Mouse (Mus musculus): ENCODE measurements around the gene Gpr37l1. TPM values are rescaled to one million over a fixed set of nuclear protein-coding genes. Genes with fewer than 3 reads are reported as not detected.

The Gpr37l1 gene
- polyA plus RNA-seq, 1 experiment: 0.75 TPM

DNA sequence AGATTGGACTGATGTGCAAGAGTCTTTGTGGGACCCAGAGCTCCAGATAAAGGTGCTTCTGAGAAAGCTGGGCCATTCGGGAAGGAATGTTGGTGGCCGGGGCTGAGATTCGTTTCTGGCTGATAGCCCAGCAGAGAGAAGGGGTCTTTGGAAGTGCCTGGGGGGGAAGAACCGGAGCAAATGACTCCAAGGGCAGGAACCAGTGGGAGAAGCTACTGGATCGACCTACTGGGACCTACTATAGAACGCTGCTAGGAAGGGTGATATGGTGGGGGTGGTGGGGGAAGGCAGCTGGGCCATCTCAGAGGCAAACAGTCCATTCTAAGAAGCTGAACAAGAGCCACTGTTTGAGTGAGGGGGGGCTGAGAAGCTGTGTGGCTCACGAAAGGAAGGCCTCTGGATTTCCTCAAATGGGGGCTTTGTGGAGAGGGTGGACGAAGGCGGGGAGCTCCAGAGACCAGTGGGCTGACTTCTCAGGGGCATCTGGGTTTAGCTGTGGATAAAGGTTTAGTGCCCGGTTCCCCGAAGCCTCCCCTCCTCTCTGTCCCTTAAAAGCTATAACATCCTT, 7.8 kb downstream of the Gpr37l1 start:
- Histone ChIP-seq H3K27ac (ENCODE audit: insufficient read depth, low read depth, low read length) (no peak overlapping the region), H3K27me3 (replicated peaks; ENCODE audit: control insufficient read depth, insufficient read depth, low read length) (no peaks in the 10 kb centered on the region), H3K4me3 (ENCODE audit: insufficient read depth, low read depth, low read length) (no peak overlapping the region), H3K36me3 (ENCODE audit: control insufficient read depth, insufficient read depth, low read length) (0 out of 2 replicates have a peak, but pooled peaks cover 2% of the 10 kb centered on the region), H3K4me1 (ENCODE audit: control insufficient read depth, insufficient read depth, low read length) (peaks cover under 1% of the 10 kb centered on the region; the same call in 1 of the 2 replicates)
- no peak for TF ChIP-seq CTCF (conservative IDR thresholded peaks at IDR 0.05; ENCODE audit: insufficient read depth, insufficient read length, low read depth, low read length)
- TF ChIP-seq POLR2A (IDR thresholded peaks at IDR 0.05; ENCODE audit: low read depth, low read length): no peak
- no peak for DNase-seq
- WGBS: 78% methylated on average over 11 of the region's 11 CpGs

DNA sequence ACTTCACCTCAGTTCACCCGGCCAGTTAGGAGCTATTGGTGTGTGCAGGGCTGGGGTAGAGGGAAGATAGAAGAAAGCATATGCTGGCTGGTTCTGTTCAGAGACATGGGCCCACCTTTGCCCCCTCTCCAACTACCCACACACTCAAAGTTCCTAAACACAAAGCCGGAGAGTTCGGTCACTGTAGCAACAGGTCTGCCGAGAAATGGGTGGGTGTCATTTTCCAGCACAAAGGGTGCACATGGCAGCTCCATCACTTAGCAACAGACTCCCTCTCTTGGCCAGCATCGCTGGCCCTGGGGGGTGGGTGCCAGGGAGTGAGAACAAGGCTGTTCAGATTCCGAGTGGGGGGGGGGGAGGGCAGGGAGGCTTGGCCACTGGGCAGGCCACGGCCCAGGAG, 8.4 kb downstream of the Gpr37l1 start:
- Histone ChIP-seq H3K27ac (ENCODE audit: insufficient read depth, low read depth, low read length) (no peak overlapping the region), H3K4me1 (ENCODE audit: control insufficient read depth, insufficient read depth, low read length) (peaks cover 3% of the 10 kb centered on the region; the same call in 1 of the 2 replicates), H3K27me3 (replicated peaks; ENCODE audit: control insufficient read depth, insufficient read depth, low read length) (no peaks in the 10 kb centered on the region), H3K4me3 (ENCODE audit: insufficient read depth, low read depth, low read length) (no peak overlapping the region), H3K36me3 (ENCODE audit: control insufficient read depth, insufficient read depth, low read length) (0 out of 2 replicates have a peak, but pooled peaks cover 2% of the 10 kb centered on the region)
- DNase-seq: no peak
- no peak for TF ChIP-seq CTCF (conservative IDR thresholded peaks at IDR 0.05; ENCODE audit: insufficient read depth, insufficient read length, low read depth, low read length)
- TF ChIP-seq POLR2A (IDR thresholded peaks at IDR 0.05; ENCODE audit: low read depth, low read length): no peak
- 39% methylated on average over 7 of the region's 7 CpGs for WGBS

DNA sequence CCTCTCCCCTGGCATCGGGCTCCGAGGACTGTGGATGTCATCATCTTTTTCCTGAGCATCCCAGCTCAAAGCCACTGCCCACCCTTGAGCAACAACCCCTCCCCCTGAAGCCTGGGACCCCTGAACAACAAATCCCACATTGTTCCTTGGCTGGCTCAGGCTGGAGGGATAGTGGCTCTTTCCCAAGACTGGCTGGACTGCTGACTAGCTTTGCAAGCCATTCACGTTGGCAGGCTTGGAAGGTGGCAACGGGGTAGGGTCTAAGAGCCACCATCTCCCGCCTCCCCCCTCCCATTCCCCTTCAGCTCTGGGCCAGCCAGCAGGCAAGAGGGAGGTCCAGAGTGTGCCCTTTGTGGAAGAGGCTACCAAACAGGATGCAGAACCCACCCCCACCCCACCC, 8.8 kb downstream of the Gpr37l1 start:
- WGBS: 67% methylated on average over 5 of the region's 5 CpGs
- peaks cover 3% of the 10 kb centered on the region; the same call in 1 of the 2 replicates for H3K4me1 ChIP-seq (ENCODE audit: control insufficient read depth, insufficient read depth, low read length)
- no peak for TF ChIP-seq CTCF (conservative IDR thresholded peaks at IDR 0.05; ENCODE audit: insufficient read depth, insufficient read length, low read depth, low read length)
- no peak for TF ChIP-seq POLR2A (IDR thresholded peaks at IDR 0.05; ENCODE audit: low read depth, low read length)

DNA sequence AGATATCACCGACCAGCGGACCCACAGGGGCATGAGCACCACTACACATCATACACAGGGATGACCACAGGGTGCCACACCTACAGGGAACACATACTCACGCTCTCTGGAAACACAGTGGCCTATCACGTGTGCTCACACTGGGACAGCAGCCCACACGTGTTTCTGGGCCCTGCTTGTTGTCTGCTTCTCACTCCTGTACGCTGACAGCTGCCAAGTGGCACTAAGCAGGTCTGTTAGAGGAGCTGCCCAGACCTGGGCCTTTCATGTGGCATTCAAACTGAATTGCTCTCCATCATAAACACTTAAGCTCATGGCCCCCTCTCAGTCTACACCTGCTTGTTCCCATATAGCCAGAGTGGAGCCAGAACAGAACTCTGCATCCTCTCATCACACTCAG, 11.2 kb downstream of the Gpr37l1 start:
- TF ChIP-seq POLR2A (IDR thresholded peaks at IDR 0.05; ENCODE audit: low read depth, low read length): no peak
- no peak for TF ChIP-seq CTCF (conservative IDR thresholded peaks at IDR 0.05; ENCODE audit: insufficient read depth, insufficient read length, low read depth, low read length)
- Histone ChIP-seq H3K4me1 (ENCODE audit: control insufficient read depth, insufficient read depth, low read length) (peaks cover 5% of the 10 kb centered on the region), H3K36me3 (ENCODE audit: control insufficient read depth, insufficient read depth, low read length) (0 out of 2 replicates have a peak, but pooled peaks cover 2% of the 10 kb centered on the region), H3K27me3 (replicated peaks; ENCODE audit: control insufficient read depth, insufficient read depth, low read length) (no peaks in the 10 kb centered on the region), H3K4me3 (ENCODE audit: insufficient read depth, low read depth, low read length) (no peak overlapping the region), H3K27ac (ENCODE audit: insufficient read depth, low read depth, low read length) (no peak overlapping the region)
- 90% methylated on average over 6 of the region's 6 CpGs for WGBS
- no peak for DNase-seq

More for the DNA sequence above, 8.8 kb downstream of the Gpr37l1 start:
- Histone ChIP-seq H3K36me3 (ENCODE audit: control insufficient read depth, insufficient read depth, low read length) (0 out of 2 replicates have a peak, but pooled peaks cover 2% of the 10 kb centered on the region), H3K27ac (ENCODE audit: insufficient read depth, low read depth, low read length) (no peak overlapping the region), H3K27me3 (replicated peaks; ENCODE audit: control insufficient read depth, insufficient read depth, low read length) (no peaks in the 10 kb centered on the region), H3K4me3 (ENCODE audit: insufficient read depth, low read depth, low read length) (no peak overlapping the region)
- no peak for DNase-seq

DNA sequence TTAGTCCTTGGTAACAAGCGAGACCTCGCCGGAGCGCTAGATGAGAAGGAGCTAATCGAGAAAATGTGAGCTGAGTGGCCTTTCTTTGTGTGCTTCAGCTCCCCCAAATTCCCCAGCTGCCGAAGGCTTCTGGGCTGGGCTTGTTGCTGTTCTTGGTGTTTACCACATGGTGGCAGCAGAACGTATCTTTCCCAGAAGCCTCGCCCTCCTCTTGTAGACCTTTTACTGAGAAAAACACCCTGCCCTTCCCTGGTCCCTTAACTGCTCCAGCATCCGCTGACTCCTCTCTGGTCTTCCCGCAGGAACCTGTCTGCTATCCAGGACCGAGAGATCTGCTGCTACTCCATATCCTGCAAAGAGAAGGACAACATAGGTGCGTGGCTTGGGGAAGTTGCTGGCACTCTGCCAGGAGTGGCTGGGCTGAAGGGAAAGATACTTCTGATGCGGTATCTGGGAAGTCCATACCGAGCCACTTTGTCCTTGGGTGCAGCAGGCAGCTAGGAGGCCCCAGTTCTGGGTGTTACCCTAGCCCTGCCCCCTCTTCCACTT, 13.0 kb downstream of the Gpr37l1 start:
- WGBS: 4% methylated on average over 14 of the region's 14 CpGs
- Histone ChIP-seq H3K27me3 (replicated peaks; ENCODE audit: control insufficient read depth, insufficient read depth, low read length) (no peaks in the 10 kb centered on the region), H3K4me3 (ENCODE audit: insufficient read depth, low read depth, low read length) (no peak overlapping the region), H3K36me3 (ENCODE audit: control insufficient read depth, insufficient read depth, low read length) (0 out of 2 replicates have a peak, but pooled peaks cover 2% of the 10 kb centered on the region), H3K4me1 (ENCODE audit: control insufficient read depth, insufficient read depth, low read length) (peaks cover 14% of the 10 kb centered on the region), H3K27ac (ENCODE audit: insufficient read depth, low read depth, low read length) (no peak overlapping the region)
- peak; percentile 87 for DNase-seq
- TF ChIP-seq CTCF (conservative IDR thresholded peaks at IDR 0.05; ENCODE audit: insufficient read depth, insufficient read length, low read depth, low read length) (peak; percentile 84), POLR2A (IDR thresholded peaks at IDR 0.05; ENCODE audit: low read depth, low read length) (no peak)

DNA sequence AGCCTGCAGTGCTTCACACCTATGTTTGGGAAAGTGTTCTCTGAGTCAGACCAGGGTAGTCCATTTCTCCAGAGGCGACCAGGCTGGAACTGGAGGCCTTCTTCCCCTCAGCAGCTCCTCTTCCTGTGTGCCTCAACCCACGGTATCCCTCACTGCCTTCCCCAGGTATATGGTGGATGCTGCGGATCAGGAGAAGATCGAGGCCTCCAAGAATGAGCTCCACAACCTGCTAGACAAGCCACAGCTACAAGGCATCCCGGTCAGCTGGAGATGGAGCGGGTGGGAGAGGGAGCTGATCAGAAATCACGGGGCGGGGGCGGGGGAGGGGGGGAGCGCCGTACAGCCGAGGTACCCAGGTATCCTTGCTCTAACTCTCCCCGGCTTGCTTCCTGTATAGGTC, 13.5 kb downstream of the Gpr37l1 start:
- 0 out of 2 replicates have a peak, but pooled peaks cover 2% of the 10 kb centered on the region for H3K36me3 ChIP-seq (ENCODE audit: control insufficient read depth, insufficient read depth, low read length)
- no peak for TF ChIP-seq CTCF (conservative IDR thresholded peaks at IDR 0.05; ENCODE audit: insufficient read depth, insufficient read length, low read depth, low read length)
- TF ChIP-seq POLR2A (IDR thresholded peaks at IDR 0.05; ENCODE audit: low read depth, low read length): no peak
- no peaks in the 10 kb centered on the region for H3K27me3 ChIP-seq (replicated peaks; ENCODE audit: control insufficient read depth, insufficient read depth, low read length)
- peaks cover 14% of the 10 kb centered on the region for H3K4me1 ChIP-seq (ENCODE audit: control insufficient read depth, insufficient read depth, low read length)
- WGBS: 35% methylated on average over 13 of the region's 13 CpGs
- no peak for DNase-seq
- H3K27ac ChIP-seq (ENCODE audit: insufficient read depth, low read depth, low read length): no peak overlapping the region
- no peak overlapping the region for H3K4me3 ChIP-seq (ENCODE audit: insufficient read depth, low read depth, low read length)

DNA sequence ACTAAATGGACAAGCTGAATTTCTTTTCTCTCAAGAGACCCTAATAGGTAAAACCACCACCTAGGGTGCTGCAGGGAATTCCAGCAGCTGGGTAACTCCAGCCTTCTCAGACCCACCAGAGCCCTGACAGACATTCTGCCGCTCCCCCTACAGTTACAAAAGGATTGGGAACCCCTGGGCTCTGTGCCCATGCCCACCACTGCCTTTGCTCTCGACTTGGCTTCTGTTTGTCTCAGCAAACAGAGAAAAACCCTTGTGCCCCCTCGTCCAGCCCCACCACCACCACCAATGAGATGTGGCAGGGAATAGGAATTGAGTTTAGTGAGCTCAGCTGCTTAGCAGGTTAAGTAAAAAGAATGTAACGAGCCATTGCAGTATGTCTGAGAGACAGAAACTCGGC, 18.5 kb downstream of the Gpr37l1 start:
- H3K4me3 ChIP-seq (ENCODE audit: insufficient read depth, low read depth, low read length): no peak overlapping the region
- H3K27ac ChIP-seq (ENCODE audit: insufficient read depth, low read depth, low read length): no peak overlapping the region
- 65% methylated on average over 5 of the region's 5 CpGs for WGBS

More for the DNA sequence above, 18.5 kb downstream of the Gpr37l1 start:
- TF ChIP-seq CTCF (conservative IDR thresholded peaks at IDR 0.05; ENCODE audit: insufficient read depth, insufficient read length, low read depth, low read length): no peak
- no peak for TF ChIP-seq POLR2A (IDR thresholded peaks at IDR 0.05; ENCODE audit: low read depth, low read length)
- peaks cover 15% of the 10 kb centered on the region for H3K4me1 ChIP-seq (ENCODE audit: control insufficient read depth, insufficient read depth, low read length)
- DNase-seq: no peak
- H3K27me3 ChIP-seq (replicated peaks; ENCODE audit: control insufficient read depth, insufficient read depth, low read length): no peaks in the 10 kb centered on the region
- no peaks in the 10 kb centered on the region for H3K36me3 ChIP-seq (ENCODE audit: control insufficient read depth, insufficient read depth, low read length)
